Mouse (Mus musculus) CH12.LX (cell line): ENCODE measurements at regions not wholly inside any gene's neighbourhood (a gene's known extent, or its start where the extent isn't known, plus 50 kb on each side); places are given as distances from the start of the nearest gene placed in this dataset.

Source experiments
- DNase-seq: peaks from one replicate; pipeline ENCODE4 v3.0.0-alpha.2; 2013; ENCODE audit errors: extremely low read depth
- H3K27ac ChIP-seq: 2 replicates; pipeline ENCODE4 v1.5.1; 2012; ENCODE audit warnings: low read depth, mild to moderate bottlenecking, control low read depth, moderate library complexity; ENCODE audit not compliant: insufficient read depth
- H3K27me3 ChIP-seq: replicated peaks from 2 replicates; pipeline ENCODE3; 2012; ENCODE audit warnings: inconsistent platforms
- H3K36me3 ChIP-seq, 2 experiments: replicated peaks in 1 of 2; 2 replicates each; pipeline versions ENCODE3 to v1.6.1; 2012; ENCODE audit warnings: inconsistent platforms in 1 of 2, low read length in 1 of 2, mild to moderate bottlenecking in 1 of 2, mixed read lengths in 1 of 2, moderate library complexity in 1 of 2; ENCODE audit not compliant: control insufficient read depth in 1 of 2, insufficient read depth in 1 of 2
- H3K4me1 ChIP-seq, 2 experiments: 2 replicates each; pipeline ENCODE4 v1.6.1; 2012; ENCODE audit warnings: inconsistent platforms in 1 of 2, moderate library complexity in 1 of 2; ENCODE audit not compliant: insufficient read depth in 2 of 2, control insufficient read depth in 1 of 2
- H3K4me2 ChIP-seq: 2 replicates; pipeline ENCODE4 v1.6.1; 2012; ENCODE audit warnings: low read depth, mild to moderate bottlenecking, control low read depth; ENCODE audit not compliant: poor library complexity, insufficient read depth, severe bottlenecking
- H3K4me3 ChIP-seq, 3 experiments: fragments of 150-350 bp in 1 of 3; sonication (generic) in 1 of 3; replicated peaks in 1 of 3; 2 replicates each; pipeline versions ENCODE3 to v1.5.1; 2011 to 2012; ENCODE audit warnings: low read depth in 2 of 3, low read length in 2 of 3, mild to moderate bottlenecking in 2 of 3, moderate library complexity in 2 of 3, control low read depth in 1 of 3, improper control_type of control experiment in 1 of 3, inconsistent platforms in 1 of 3, mixed read lengths in 1 of 3; ENCODE audit not compliant: poor library complexity in 1 of 3
- H3K79me2 ChIP-seq: replicated peaks from 2 replicates; pipeline ENCODE4 v1.6.1; 2012; ENCODE audit warnings: mild to moderate bottlenecking, moderate library complexity; ENCODE audit not compliant: control insufficient read depth, poor library complexity, insufficient read depth, severe bottlenecking; ENCODE audit errors: extremely low read depth
- H3K9ac ChIP-seq: 2 replicates; pipeline ENCODE4 v1.6.1; 2012; ENCODE audit warnings: low read depth, mild to moderate bottlenecking, control low read depth, moderate library complexity; ENCODE audit not compliant: insufficient read depth
- H3K9me3 ChIP-seq: replicated peaks from 2 replicates; pipeline ENCODE3; 2012; ENCODE audit warnings: low read length, inconsistent platforms, mixed read lengths
- BHLHE40 ChIP-seq: IDR thresholded peaks from 2 replicates; pipeline ENCODE4 v1.6.1; 2011; ENCODE audit warnings: mild to moderate bottlenecking, low read depth, low read length, improper control_type of control experiment
- CHD2 ChIP-seq: IDR thresholded peaks from 2 replicates; pipeline ENCODE4 v1.6.1; 2011; ENCODE audit warnings: low read length, improper control_type of control experiment
- ELF1 ChIP-seq: IDR thresholded peaks from 2 replicates; pipeline ENCODE4 v1.6.1; 2014; ENCODE audit warnings: low read depth, mild to moderate bottlenecking, inconsistent platforms, low read length, improper control_type of control experiment
- ETS1 ChIP-seq: conservative IDR thresholded peaks from 2 replicates; pipeline ENCODE4 v1.6.1; 2012; ENCODE audit warnings: low read depth, mild to moderate bottlenecking, inconsistent platforms, low read length, improper control_type of control experiment, moderate library complexity
- JUN ChIP-seq: IDR thresholded peaks from 2 replicates; pipeline ENCODE4 v1.6.1; 2011; ENCODE audit warnings: low read depth, mild to moderate bottlenecking, low read length, improper control_type of control experiment, moderate library complexity; ENCODE audit not compliant: insufficient read depth
- JUND ChIP-seq: conservative IDR thresholded peaks from 2 replicates; pipeline ENCODE4 v1.6.1; 2011; ENCODE audit warnings: low read depth, low read length, improper control_type of control experiment
- KAT2A ChIP-seq: IDR thresholded peaks from 2 replicates; pipeline ENCODE4 v1.6.1; 2012; ENCODE audit warnings: low read length, improper control_type of control experiment, inconsistent platforms; ENCODE audit not compliant: insufficient replicate concordance
- MAZ ChIP-seq: IDR thresholded peaks from 2 replicates; pipeline ENCODE4 v1.6.1; 2012; ENCODE audit warnings: low read depth, mild to moderate bottlenecking, inconsistent platforms, low read length, improper control_type of control experiment, moderate library complexity
- MXI1 ChIP-seq: IDR thresholded peaks from 2 replicates; pipeline ENCODE4 v1.6.1; 2011; ENCODE audit warnings: mild to moderate bottlenecking, low read depth, low read length, improper control_type of control experiment
- PAX5 ChIP-seq: IDR thresholded peaks from 2 replicates; pipeline ENCODE4 v1.6.1; 2012; ENCODE audit warnings: low read length, inconsistent platforms, mixed read lengths
- RAD21 ChIP-seq: IDR thresholded peaks from 2 replicates; pipeline ENCODE4 v1.6.1; 2011; ENCODE audit warnings: low read depth, mild to moderate bottlenecking, low read length, improper control_type of control experiment, moderate library complexity
- RCOR1 ChIP-seq: conservative IDR thresholded peaks from 2 replicates; pipeline ENCODE4 v1.6.1; 2012; ENCODE audit warnings: low read depth, mild to moderate bottlenecking, inconsistent platforms, low read length, improper control_type of control experiment
- SIN3A ChIP-seq: IDR thresholded peaks from 2 replicates; pipeline ENCODE4 v1.6.1; 2012; ENCODE audit warnings: low read length, improper control_type of control experiment, inconsistent platforms
- TBP ChIP-seq: conservative IDR thresholded peaks from 2 replicates; pipeline ENCODE4 v1.6.1; 2011; ENCODE audit warnings: low read depth, low read length, improper control_type of control experiment
- TCF12 ChIP-seq: IDR thresholded peaks from 2 replicates; pipeline ENCODE4 v1.6.1; 2014; ENCODE audit warnings: low read depth, mild to moderate bottlenecking, inconsistent platforms, low read length, improper control_type of control experiment
- USF1 ChIP-seq: IDR thresholded peaks from 2 replicates; pipeline ENCODE4 v1.6.1; 2014; ENCODE audit warnings: low read depth, mild to moderate bottlenecking, inconsistent platforms, low read length, improper control_type of control experiment
- ZKSCAN1 ChIP-seq: IDR thresholded peaks from 2 replicates; pipeline ENCODE4 v1.6.1; 2012; ENCODE audit warnings: low read depth, inconsistent platforms, low read length, improper control_type of control experiment, borderline replicate concordance
- ZMIZ1 ChIP-seq: IDR thresholded peaks from 2 replicates; pipeline ENCODE4 v1.6.1; 2012; ENCODE audit warnings: low read depth, mild to moderate bottlenecking, inconsistent platforms, low read length, improper control_type of control experiment
- ZNF384 ChIP-seq: IDR thresholded peaks from 2 replicates; pipeline ENCODE4 v1.6.1; 2012; ENCODE audit warnings: low read depth, low read length, improper control_type of control experiment, inconsistent platforms
- dilution Hi-C: fragments of 300-500 bp; cut with MboI; formaldehyde crosslinking; loops from 2 replicates; pipeline ENCODE4 v1.14.3; 2020; ENCODE audit warnings: low sequenced_read_pairs; ENCODE audit not compliant: extremely low pct_unique_long_range_greater_than_20kb, extremely low pct_ligation_motif_present
- in situ Hi-C: fragments of 300-500 bp; cut with MboI; formaldehyde crosslinking; loops from 3 replicates; pipeline ENCODE4 v1.14.3; 2019; ENCODE audit warnings: low sequenced_read_pairs, low pct_ligation_motif_present, low pct_unique_long_range_greater_than_20kb, mixed read lengths

GRCm38 (mm10) chr9:52473555-52474196 is 205.9 kb downstream of the AI593442 start:
- Histone ChIP-seq H3K79me2 (no peaks in the 10 kb centered on the region), H3K36me3 (no peaks in the 10 kb centered on the region), H3K27me3 (no peaks in the 10 kb centered on the region), H3K27ac (no peak overlapping the region), H3K4me3 (no peak overlapping the region)
- dilution Hi-C loops: no loop called here
- DNase-seq: no peak
- no peak for TF ChIP-seq ZMIZ1
- TF ChIP-seq RCOR1: no peak
- TF ChIP-seq ZNF384: no peak
- TF ChIP-seq KAT2A: no peak
- no peak for TF ChIP-seq TCF12
- TF ChIP-seq BHLHE40: no peak
- TF ChIP-seq JUND: no peak
- no peak for TF ChIP-seq ETS1
- no peak for TF ChIP-seq ZKSCAN1
- no peak for TF ChIP-seq PAX5
- TF ChIP-seq MAZ: no peak
- TF ChIP-seq USF1: no peak
- no peak for TF ChIP-seq RAD21
- no peak for TF ChIP-seq MXI1
- no peak for TF ChIP-seq CHD2
- no peak for TF ChIP-seq JUN
- TF ChIP-seq TBP: no peak
- TF ChIP-seq SIN3A: no peak
- TF ChIP-seq, all 38 proteins: peak for 0
- in situ Hi-C loops: no loop called here
- Histone ChIP-seq H3K9me3 (no peaks in the 10 kb centered on the region), H3K4me2 (no peak overlapping the region), H3K9ac (no peak overlapping the region), H3K4me1 (0 out of 4 replicates have a peak, but pooled peaks cover 0 to 2% of the 10 kb centered on the region in 2 experiments)

- H3K9me3 ChIP-seq: no peaks in the 10 kb centered on the region
- no peak overlapping the region for H3K4me3 ChIP-seq
- no peaks in the 10 kb centered on the region for H3K36me3 ChIP-seq
- no peak overlapping the region for H3K27ac ChIP-seq
- TF ChIP-seq ZNF384 (no peak), SIN3A (no peak), ELF1 (no peak), ZMIZ1 (no peak)
- no peak overlapping the region for H3K9ac ChIP-seq
- 0 out of 4 replicates have a peak, but pooled peaks cover 0 to 2% of the 10 kb centered on the region in 2 experiments for H3K4me1 ChIP-seq
- H3K4me2 ChIP-seq: no peak overlapping the region
- dilution Hi-C loops: no loop called here
- no peaks in the 10 kb centered on the region for H3K27me3 ChIP-seq
- in situ Hi-C loops: no loop called here
- no peak for DNase-seq
- no peaks in the 10 kb centered on the region for H3K79me2 ChIP-seq
These were observed 206.7 kb downstream of the AI593442 start for GRCm38 (mm10) chr9:52472859-52473258.
